Mouse (Mus musculus): ENCODE results near the gene Alox12.
A peak's percentile ranks its signal among the peaks of the same experiment; 100 is the strongest.

Alox12 gene

GRCm38 (mm10) chr11:70254931-70255531, at the start of gene Alox12:
Gene Alox12 (minus strand): TSS chr11:70255353.
- DNase-seq (ENCODE audit: low read depth, low spot score) = no peak

- no peak for DNase-seq (ENCODE audit: low read depth, low spot score)
Measured at GRCm38 (mm10) chr11:70302293-70302692, 47.1 kb upstream of the Alox12 start.

- DNase-seq (ENCODE audit: low read depth, low spot score) = no peak
Measured at GRCm38 (mm10) chr11:70297836-70298454, 42.8 kb upstream of the Alox12 start.

- DNase-seq (ENCODE audit: low read depth, low spot score) = no peak
Measured at GRCm38 (mm10) chr11:70297405-70297804, 42.3 kb upstream of the Alox12 start.

GRCm38 (mm10) chr11:70293881-70294280, 38.7 kb upstream of the Alox12 start:
- DNase-seq (ENCODE audit: low read depth, low spot score) = no peak

GRCm38 (mm10) chr11:70291235-70291634, 36.1 kb upstream of the Alox12 start:
- no peak for DNase-seq (ENCODE audit: low read depth, low spot score)

- no peak for DNase-seq (ENCODE audit: low read depth, low spot score)
Measured at GRCm38 (mm10) chr11:70289236-70289635, 34.1 kb upstream of the Alox12 start.

GRCm38 (mm10) chr11:70288102-70288501, 32.9 kb upstream of the Alox12 start:
- no peak for DNase-seq (ENCODE audit: low read depth, low spot score)

GRCm38 (mm10) chr11:70285686-70286085, 30.5 kb upstream of the Alox12 start:
- no peak for DNase-seq (ENCODE audit: low read depth, low spot score)

GRCm38 (mm10) chr11:70284757-70285156, 29.6 kb upstream of the Alox12 start:
- DNase-seq (ENCODE audit: low read depth, low spot score) = no peak

GRCm38 (mm10) chr11:70283666-70284065, 28.5 kb upstream of the Alox12 start:
- no peak for DNase-seq (ENCODE audit: low read depth, low spot score)

- no peak for DNase-seq (ENCODE audit: low read depth, low spot score)
Measured at GRCm38 (mm10) chr11:70280441-70280840, 25.3 kb upstream of the Alox12 start.

- no peak for DNase-seq (ENCODE audit: low read depth, low spot score)
Measured at GRCm38 (mm10) chr11:70278961-70279360, 23.8 kb upstream of the Alox12 start.

- no peak for DNase-seq (ENCODE audit: low read depth, low spot score)
Measured at GRCm38 (mm10) chr11:70271641-70272040, 16.5 kb upstream of the Alox12 start.

GRCm38 (mm10) chr11:70266405-70266804, 11.3 kb upstream of the Alox12 start:
- no peak for DNase-seq (ENCODE audit: low read depth, low spot score)

GRCm38 (mm10) chr11:70265819-70266218, 10.7 kb upstream of the Alox12 start:
- no peak for DNase-seq (ENCODE audit: low read depth, low spot score)

GRCm38 (mm10) chr11:70265252-70265651, 10.1 kb upstream of the Alox12 start:
- DNase-seq (ENCODE audit: low read depth, low spot score) = no peak

- no peak for DNase-seq (ENCODE audit: low read depth, low spot score)
Measured at GRCm38 (mm10) chr11:70259035-70259434, 3.9 kb upstream of the Alox12 start.

GRCm38 (mm10) chr11:70254337-70254736, 816 bp downstream of the Alox12 start:
- no peak for DNase-seq (ENCODE audit: low read depth, low spot score)

GRCm38 (mm10) chr11:70251853-70252252, 3.3 kb downstream of the Alox12 start:
- no peak for DNase-seq (ENCODE audit: low read depth, low spot score)

- DNase-seq (ENCODE audit: low read depth, low spot score) = no peak
Measured at GRCm38 (mm10) chr11:70250150-70250549, 5.0 kb downstream of the Alox12 start.

GRCm38 (mm10) chr11:70247136-70247845, 7.9 kb downstream of the Alox12 start:
- DNase-seq (ENCODE audit: low read depth, low spot score) = peak; percentile 60

GRCm38 (mm10) chr11:70242591-70242990, 12.6 kb downstream of the Alox12 start:
- no peak for DNase-seq (ENCODE audit: low read depth, low spot score)

Measured in c-Kit-negative CD71-positive TER-119-positive erythroid progenitor cells, embryonic 14.5 days (primary cell).